Mouse (Mus musculus) kidney, embryonic 16.5 days (tissue): ENCODE data around the gene Ccdc180. TPM values are rescaled to one million over a fixed set of nuclear protein-coding genes. Genes with fewer than 3 reads are reported as not detected.

ENCODE experiments used
- ATAC-seq: fragments of 200-750 bp; cut with Nextera tagmentation; 2 replicates; pipeline ENCODE4 v1.8.0; 2017; ENCODE audit warnings: moderate TSS enrichment; ENCODE audit not compliant: low FRiP score, low TSS enrichment
- H3K27ac ChIP-seq: fragments of 300-500 bp; sonication (generic); 2 replicates; pipeline ENCODE4 v1.5.1; 2014; ENCODE audit warnings: low read length
- H3K27me3 ChIP-seq: fragments of 300-500 bp; sonication (generic); 2 replicates; pipeline ENCODE4 v1.6.1; 2014; ENCODE audit warnings: low read length, control low read depth, mixed read lengths; ENCODE audit not compliant: insufficient read depth
- H3K36me3 ChIP-seq: fragments of 300-500 bp; sonication (generic); 2 replicates; pipeline ENCODE4 v1.6.1; 2014; ENCODE audit warnings: low read length, control low read depth, mixed read lengths; ENCODE audit not compliant: insufficient read depth
- H3K4me1 ChIP-seq: fragments of 300-500 bp; sonication (generic); 2 replicates; pipeline ENCODE4 v1.6.1; 2014; ENCODE audit warnings: low read length, control low read depth, mixed read lengths; ENCODE audit not compliant: insufficient read depth
- H3K4me2 ChIP-seq: fragments of 300-500 bp; sonication (generic); replicated peaks from 2 replicates; pipeline ENCODE4 v1.6.1; 2014; ENCODE audit warnings: low read depth, low read length
- H3K4me3 ChIP-seq: fragments of 300-500 bp; sonication (generic); 2 replicates; pipeline ENCODE4 v1.5.1; 2014; ENCODE audit warnings: mild to moderate bottlenecking, low read length
- H3K9ac ChIP-seq: fragments of 300-500 bp; sonication (generic); replicated peaks from 2 replicates; pipeline ENCODE4 v1.6.1; 2014; ENCODE audit warnings: low read length
- H3K9me3 ChIP-seq: fragments of 300-500 bp; sonication (generic); 2 replicates; pipeline ENCODE4 v1.6.1; 2016; ENCODE audit warnings: low read length, control low read depth
- WGBS: fragments of 180-500 bp; shearing (Covaris S2); extraction: QIAGEN DNeasy Blood & Tissue Kit; methylation state at CpG from one replicate; pipeline ENCODE4 v1.1.7; 2014; 5-methylcytosine and 5-hydroxymethylcytosine counted together
- polyA plus RNA-seq: library from polyadenylated mRNA; unstranded; fragments of >200 nt; fragmentation: Nextera tagmentation; extraction: Ambion mirVana; gene quantifications from 2 replicates; pipeline ENCODE4 v1.2.1, GENCODE M21; 2015

Gene Ccdc180
- polyA plus RNA-seq = 0.79 and 0.86 TPM in 2 replicates

GRCm38 (mm10) chr4:45890066-45890761 is at the start of gene Ccdc180:
Gene Ccdc180 (plus strand): TSS chr4:45890303.
- no peak within 1 kb of the TSS; the same call in 1 of the 2 replicates for H3K9ac ChIP-seq
- H3K27me3 ChIP-seq = no peaks in the 10 kb centered on the region; the same call in 1 of the 2 replicates
- peak within 1 kb of the TSS; percentile 19; the same call in 1 of the 2 replicates for H3K27ac ChIP-seq
- H3K9me3 ChIP-seq = no peaks in the 10 kb centered on the region
- WGBS = 9% methylated on average over 19 of the region's 19 CpGs
- H3K36me3 ChIP-seq = no peaks in the 10 kb centered on the region
- peak within 1 kb of the TSS; percentile 36 for H3K4me2 ChIP-seq
- ATAC-seq = peak; percentile 86
- peaks cover 14% of the 10 kb centered on the region for H3K4me1 ChIP-seq
- peak within 1 kb of the TSS; percentile 21; the same call in 1 of the 2 replicates for H3K4me3 ChIP-seq

GRCm38 (mm10) chr4:45844355-45844754 is 45.7 kb upstream of the Ccdc180 start:
- Histone ChIP-seq H3K9me3 (no peaks in the 10 kb centered on the region), H3K27ac (no peak overlapping the region), H3K4me1 (peaks cover 2% of the 10 kb centered on the region; the same call in 1 of the 2 replicates), H3K4me3 (no peak overlapping the region), H3K27me3 (no peaks in the 10 kb centered on the region), H3K9ac (no peak overlapping the region), H3K4me2 (no peak overlapping the region), H3K36me3 (no peaks in the 10 kb centered on the region)
- ATAC-seq = no peak
- 50% methylated on average over 14 of the region's 14 CpGs for WGBS

GRCm38 (mm10) chr4:45846263-45846662 is 43.8 kb upstream of the Ccdc180 start:
- Histone ChIP-seq H3K36me3 (no peaks in the 10 kb centered on the region), H3K4me2 (no peak overlapping the region), H3K9me3 (no peaks in the 10 kb centered on the region), H3K9ac (no peak overlapping the region), H3K4me3 (no peak overlapping the region), H3K27me3 (no peaks in the 10 kb centered on the region), H3K4me1 (peaks cover 3% of the 10 kb centered on the region; the same call in 1 of the 2 replicates), H3K27ac (no peak overlapping the region)
- 87% methylated on average over 2 of the region's 2 CpGs for WGBS
- no peak for ATAC-seq

- Histone ChIP-seq H3K27me3 (no peaks in the 10 kb centered on the region), H3K4me3 (0 out of 2 replicates have a peak within 1 kb of the TSS, but pooled peaks have one; percentile 0), H3K36me3 (no peaks in the 10 kb centered on the region), H3K9me3 (no peaks in the 10 kb centered on the region), H3K9ac (no peak within 1 kb of the TSS), H3K4me1 (peaks cover 13% of the 10 kb centered on the region), H3K27ac (no peak within 1 kb of the TSS), H3K4me2 (peak within 1 kb of the TSS; percentile 20; the same call in 1 of the 2 replicates)
- ATAC-seq = no peak
- WGBS = 12% methylated on average over 10 of the region's 10 CpGs
Measured at GRCm38 (mm10) chr4:45848109-45848824, 41.8 kb upstream of the Ccdc180 start, which contains the start of gene Stra6l. Gene Stra6l (plus strand): TSS chr4:45848664.

GRCm38 (mm10) chr4:45848825-45849156 is 41.3 kb upstream of the Ccdc180 start:
- H3K36me3 ChIP-seq = no peaks in the 10 kb centered on the region
- WGBS = 10% methylated on average over 10 of the region's 10 CpGs
- H3K4me1 ChIP-seq = peaks cover 13% of the 10 kb centered on the region
- no peaks in the 10 kb centered on the region for H3K27me3 ChIP-seq
- no peak overlapping the region for H3K9ac ChIP-seq
- no peaks in the 10 kb centered on the region for H3K9me3 ChIP-seq
- no peak overlapping the region for H3K27ac ChIP-seq
- 0 out of 2 replicates have a peak overlapping the region, but pooled peaks have one; percentile 0 for H3K4me3 ChIP-seq
- ATAC-seq = no peak
- H3K4me2 ChIP-seq = peak overlapping the region; percentile 20; the same call in 1 of the 2 replicates

GRCm38 (mm10) chr4:45849419-45849818 is 40.7 kb upstream of the Ccdc180 start:
- WGBS = 72% methylated on average over 1 of the region's 1 CpGs
- H3K27me3 ChIP-seq = no peaks in the 10 kb centered on the region
- H3K4me3 ChIP-seq = no peak overlapping the region
- no peak overlapping the region for H3K4me2 ChIP-seq
- peaks cover 13% of the 10 kb centered on the region for H3K4me1 ChIP-seq
- H3K36me3 ChIP-seq = no peaks in the 10 kb centered on the region
- H3K9ac ChIP-seq = no peak overlapping the region
- H3K27ac ChIP-seq = no peak overlapping the region
- no peak for ATAC-seq
- H3K9me3 ChIP-seq = no peaks in the 10 kb centered on the region

- H3K27me3 ChIP-seq = peaks cover 3% of the 10 kb centered on the region; the same call in 1 of the 2 replicates
- no peaks in the 10 kb centered on the region for H3K36me3 ChIP-seq
- whole genome bisulfite sequencing = 22% methylated on average over 3 of the region's 3 CpGs
- H3K4me1 ChIP-seq = peaks cover 16% of the 10 kb centered on the region
- peak; percentile 94 for ATAC-seq
- no peak overlapping the region for H3K4me2 ChIP-seq
- no peak overlapping the region for H3K4me3 ChIP-seq
- no peaks in the 10 kb centered on the region for H3K9me3 ChIP-seq
- H3K9ac ChIP-seq = no peak overlapping the region
- H3K27ac ChIP-seq = peak overlapping the region; percentile 78
Measured at GRCm38 (mm10) chr4:45851640-45852051, 38.5 kb upstream of the Ccdc180 start.

GRCm38 (mm10) chr4:45853496-45854246 is 36.4 kb upstream of the Ccdc180 start:
- peaks cover 13% of the 10 kb centered on the region for H3K4me1 ChIP-seq
- no peak overlapping the region for H3K4me3 ChIP-seq
- no peak overlapping the region for H3K9ac ChIP-seq
- no peak for ATAC-seq
- WGBS = 58% methylated on average over 15 of the region's 15 CpGs
- H3K27me3 ChIP-seq = peaks cover 3% of the 10 kb centered on the region; the same call in 1 of the 2 replicates
- H3K27ac ChIP-seq = no peak overlapping the region
- H3K36me3 ChIP-seq = no peaks in the 10 kb centered on the region
- H3K4me2 ChIP-seq = no peak overlapping the region
- H3K9me3 ChIP-seq = no peaks in the 10 kb centered on the region

- H3K27me3 ChIP-seq = peaks cover 3% of the 10 kb centered on the region; the same call in 1 of the 2 replicates
- H3K4me3 ChIP-seq = no peak overlapping the region
- no peak for ATAC-seq
- 0 out of 2 replicates have a peak, but pooled peaks cover 3% of the 10 kb centered on the region for H3K9me3 ChIP-seq
- no peak overlapping the region for H3K4me2 ChIP-seq
- WGBS = 46% methylated on average over 19 of the region's 19 CpGs
- H3K27ac ChIP-seq = no peak overlapping the region
- no peak overlapping the region for H3K9ac ChIP-seq
- no peaks in the 10 kb centered on the region for H3K36me3 ChIP-seq
- H3K4me1 ChIP-seq = peaks cover 13% of the 10 kb centered on the region; the same call in 1 of the 2 replicates
Measured at GRCm38 (mm10) chr4:45855803-45856424, 34.2 kb upstream of the Ccdc180 start.
